ENCODE assay signal across 8 mouse cellular contexts in the genomic region with DNA sequence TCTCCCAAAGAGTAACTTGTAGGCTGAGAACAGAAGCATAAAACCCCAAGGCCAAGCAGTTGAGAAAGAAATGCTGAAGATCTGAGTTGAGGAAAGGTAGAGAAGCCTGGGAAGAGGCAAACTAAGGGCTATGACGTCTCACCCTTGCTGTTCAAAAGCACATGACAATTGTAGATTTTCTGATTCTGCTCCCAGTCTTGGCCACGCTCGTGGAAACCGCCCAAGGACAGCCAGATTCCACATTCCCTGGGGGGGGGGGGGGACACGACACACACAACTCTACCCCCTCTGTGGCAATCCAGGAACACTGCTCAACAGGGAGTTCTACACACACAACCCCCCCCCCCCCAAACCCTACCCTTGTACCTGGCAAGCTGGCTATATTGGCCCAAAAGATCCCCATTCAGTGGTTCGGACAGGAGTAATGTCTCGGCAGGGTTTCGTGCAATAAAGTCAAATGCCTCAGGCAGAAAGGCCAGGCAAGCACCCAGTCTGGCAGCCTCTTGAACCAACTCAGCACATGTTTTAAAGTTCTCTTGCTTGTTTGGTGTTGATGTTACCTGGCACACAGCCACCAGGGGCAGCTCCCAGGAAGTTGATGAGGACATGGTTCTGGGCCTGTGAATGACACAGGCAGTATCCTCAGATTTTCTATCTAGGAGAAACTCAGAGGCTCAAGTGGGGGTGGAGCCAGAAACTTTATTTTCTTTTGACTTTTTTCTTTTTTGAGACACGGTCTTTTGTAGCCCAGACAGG. TPM values are rescaled to one million over a fixed set of nuclear protein-coding genes. Genes with fewer than 3 reads are reported as not detected.
DNase-seq lines count a peak whose midpoint lies in the region; ATAC-seq and TF ChIP-seq lines count a peak whose summit lies in the region.

No protein-coding gene starts in this region.

- no peak overlapping the region for H3K4me3 ChIP-seq in cerebellum, adult 2 months (replicated peaks; ENCODE audit: insufficient read depth, low read depth, low read length)
- peak overlapping the region; percentile 73 for H3K4me3 ChIP-seq in embryonic facial prominence, embryonic 12.5 days

- peaks cover 7% of the 10 kb centered on the region; the same call in 1 of the 2 replicates for H3K9me3 ChIP-seq in embryonic facial prominence, embryonic 12.5 days

- no peak for TF ChIP-seq POLR2A in cerebellum, adult 2 months (IDR thresholded peaks at IDR 0.05; ENCODE audit: borderline replicate concordance, insufficient read depth, low read length)

- TF ChIP-seq CTCF in cerebellum, adult 2 months (IDR thresholded peaks at IDR 0.05; ENCODE audit: borderline replicate concordance, insufficient read depth, low read depth, low read length): no peak

- H3K9ac ChIP-seq in embryonic facial prominence, embryonic 12.5 days: no peak overlapping the region

- 48% methylated on average over 9 of the region's 9 CpGs for WGBS in cerebellum, adult 2 months
- 82% methylated on average over 9 of the region's 9 CpGs for WGBS in embryonic facial prominence, embryonic 12.5 days

- H3K27ac ChIP-seq in cerebellum, adult 2 months (ENCODE audit: insufficient read depth, low read length): no peak overlapping the region
- no peak overlapping the region for H3K27ac ChIP-seq in embryonic facial prominence, embryonic 12.5 days

- H3K4me1 ChIP-seq in cerebellum, adult 2 months (ENCODE audit: control insufficient read depth, insufficient read depth, low read length): peaks cover 4% of the 10 kb centered on the region; the same call in 1 of the 2 replicates
- peaks cover 18% of the 10 kb centered on the region; the same call in 1 of the 2 replicates for H3K4me1 ChIP-seq in embryonic facial prominence, embryonic 12.5 days

- peak; percentile 34 to 39 for DNase-seq in cerebellum, adult 2 months
- DNase-seq in 416B (ENCODE audit: low read depth): peak; percentile 34
- peak; percentile 82 to 84 for DNase-seq in kidney, adult 8-10 months
- peak; percentile 55 for DNase-seq in lung, postnatal 14 days
- DNase-seq in left cerebral cortex, adult 18-20 months (ENCODE audit: low spot score in 2 of 2): no peak

- H3K27me3 ChIP-seq in cerebellum, adult 2 months (ENCODE audit: control insufficient read depth, insufficient read depth, low read length): no peaks in the 10 kb centered on the region
- no peaks in the 10 kb centered on the region for H3K27me3 ChIP-seq in embryonic facial prominence, embryonic 12.5 days

- peak overlapping the region; percentile 89 for H3K4me2 ChIP-seq in embryonic facial prominence, embryonic 12.5 days (replicated peaks)

- peaks cover 44% of the 10 kb centered on the region for H3K36me3 ChIP-seq in embryonic facial prominence, embryonic 12.5 days

- ATAC-seq in cerebellum, adult (ENCODE audit: insufficient number of reproducible peaks, low FRiP score, low TSS enrichment): no peak
- no peak for ATAC-seq in embryonic facial prominence, embryonic 12.5 days (ENCODE audit: insufficient number of reproducible peaks, insufficient read depth, low FRiP score, low TSS enrichment)
- ATAC-seq in inflammation-experienced regulatory T-cells, adult 6 months: no peak

RNA-seq across cellular contexts. Expression of a gene that starts 1.3 kb away (rescaled TPM):
- polyA plus RNA-seq in cerebellum, adult 2 months (2012; rRNA removed): 68.2 TPM in 2 replicates
- polyA plus RNA-seq in embryonic facial prominence, embryonic 12.5 days (2016; fragmentation: Nextera tagmentation; extraction: Ambion mirVana): 43.6 and 44.8 TPM in 2 replicates
- total RNA-seq in left cerebral cortex, adult 18-20 months (2021): 10 to 100 TPM; 43.3 to 47.9 TPM
- 10 to 100 TPM; 24.6 to 32.9 (median 30.1) TPM for polyA plus RNA-seq in inflammation-experienced regulatory T-cells, adult 6 months (2017; shearing (Covaris generic))

RNA-seq across cellular contexts. Expression of a gene that starts 1.4 kb away (rescaled TPM):
- 129 and 135 TPM in 2 replicates for polyA plus RNA-seq in cerebellum, adult 2 months (2012; rRNA removed)
- 118 and 127 TPM in 2 replicates for polyA plus RNA-seq in embryonic facial prominence, embryonic 12.5 days (2016; fragmentation: Nextera tagmentation; extraction: Ambion mirVana)
- 100 to 1,000 TPM; 189 to 191 TPM for total RNA-seq in left cerebral cortex, adult 18-20 months (2021)
- polyA plus RNA-seq in inflammation-experienced regulatory T-cells, adult 6 months (2017; shearing (Covaris generic)): 10 to 100 TPM; 48.9 to 70.1 (median 58.1) TPM

RNA-seq across cellular contexts. Expression of a gene that starts 15.2 kb away (rescaled TPM):
- polyA plus RNA-seq in cerebellum, adult 2 months (2012; rRNA removed): 54.4 and 56.4 TPM in 2 replicates
- polyA plus RNA-seq in embryonic facial prominence, embryonic 12.5 days (2016; fragmentation: Nextera tagmentation; extraction: Ambion mirVana): 54.5 and 61.8 TPM in 2 replicates
- total RNA-seq in left cerebral cortex, adult 18-20 months (2021): 10 to 100 TPM; 43.7 to 43.9 TPM
- polyA plus RNA-seq in inflammation-experienced regulatory T-cells, adult 6 months (2017; shearing (Covaris generic)): 10 to 100 TPM; 35.5 to 41.7 (median 39.7) TPM

RNA-seq across cellular contexts. Expression of a gene that starts 16.5 kb away (rescaled TPM):
- polyA plus RNA-seq in cerebellum, adult 2 months (2012; rRNA removed): 7.9 and 8.2 TPM in 2 replicates
- 1.0 and 1.8 TPM in 2 replicates for polyA plus RNA-seq in embryonic facial prominence, embryonic 12.5 days (2016; fragmentation: Nextera tagmentation; extraction: Ambion mirVana)
- total RNA-seq in left cerebral cortex, adult 18-20 months (2021): 1 to 10 TPM; 7.1 to 8.0 TPM
- polyA plus RNA-seq in inflammation-experienced regulatory T-cells, adult 6 months (2017; shearing (Covaris generic)): 1 to 10 TPM in 1 of 3 experiments, under 1 TPM in 1, not detected in 1; 0.54 to 1.4 TPM

RNA-seq across cellular contexts. Expression of a gene that starts 25.8 kb away (rescaled TPM):
- 11.9 and 12.5 TPM in 2 replicates for polyA plus RNA-seq in cerebellum, adult 2 months (2012; rRNA removed)
- 7.5 and 8.7 TPM in 2 replicates for polyA plus RNA-seq in embryonic facial prominence, embryonic 12.5 days (2016; fragmentation: Nextera tagmentation; extraction: Ambion mirVana)
- total RNA-seq in left cerebral cortex, adult 18-20 months (2021): 1 to 10 TPM; 3.6 to 4.7 TPM
- polyA plus RNA-seq in inflammation-experienced regulatory T-cells, adult 6 months (2017; shearing (Covaris generic)): under 1 TPM in 2 of 3 experiments, not detected in 1; 0.09 to 0.25 TPM

Comparison
In these comparisons a context has a peak if more than half of its experiments do, and no peak if none do; other contexts are left out.
1. DNase-seq: peak in cerebellum, adult 2 months (2 of 2), 416B (single experiment), kidney, adult 8-10 months (2 of 2) and lung, postnatal 14 days (single experiment); none in left cerebral cortex, adult 18-20 months (0 of 2).